Mouse (Mus musculus) embryonic facial prominence, embryonic 12.5 days (tissue): ENCODE results near the gene Arsa. TPM values are rescaled to one million over a fixed set of nuclear protein-coding genes. Genes with fewer than 3 reads are reported as not detected.
A peak's percentile ranks its signal among the peaks of the same experiment; 100 is the strongest.

Experiments
- ATAC-seq: fragments of 200-750 bp; cut with Nextera tagmentation; 2 replicates; pipeline ENCODE4 v1.8.0; 2017; ENCODE audit not compliant: insufficient number of reproducible peaks, insufficient read depth, low FRiP score, low TSS enrichment
- H3K27ac ChIP-seq: fragments of 300-500 bp; sonication (generic); 2 replicates; pipeline ENCODE4 v1.5.1; 2016; ENCODE audit warnings: mild to moderate bottlenecking
- H3K27me3 ChIP-seq: fragments of 300-500 bp; sonication (generic); 2 replicates; pipeline ENCODE4 v1.6.1; 2016; ENCODE audit warnings: mild to moderate bottlenecking, moderate library complexity
- H3K36me3 ChIP-seq: fragments of 300-500 bp; sonication (generic); 2 replicates; pipeline ENCODE4 v1.6.1; 2016; ENCODE audit warnings: mild to moderate bottlenecking
- H3K4me1 ChIP-seq: fragments of 300-500 bp; sonication (generic); 2 replicates; pipeline ENCODE4 v1.6.1; 2016
- H3K4me2 ChIP-seq: fragments of 300-500 bp; sonication (generic); replicated peaks from 2 replicates; pipeline ENCODE4 v1.6.1; 2016; ENCODE audit warnings: mild to moderate bottlenecking, moderate library complexity
- H3K4me3 ChIP-seq: fragments of 300-500 bp; sonication (generic); 2 replicates; pipeline ENCODE4 v1.5.1; 2016; ENCODE audit warnings: mild to moderate bottlenecking
- H3K9ac ChIP-seq: fragments of 300-500 bp; sonication (generic); 2 replicates; pipeline ENCODE4 v1.6.1; 2016; ENCODE audit warnings: mild to moderate bottlenecking, moderate library complexity
- H3K9me3 ChIP-seq: fragments of 300-500 bp; sonication (generic); 2 replicates; pipeline ENCODE4 v1.6.1; 2016; ENCODE audit warnings: mild to moderate bottlenecking, moderate library complexity
- WGBS: fragments of 180-500 bp; shearing (Covaris S2); methylation state at CpG from one replicate; pipeline ENCODE4 v1.1.7; 2016; 5-methylcytosine and 5-hydroxymethylcytosine counted together
- polyA plus RNA-seq: library from polyadenylated mRNA; unstranded; fragments of >200 nt; fragmentation: Nextera tagmentation; extraction: Ambion mirVana; gene quantifications from 2 replicates; pipeline ENCODE4 v1.2.1, GENCODE M21; 2016

Gene Arsa
- polyA plus RNA-seq, result 18.0 and 18.2 TPM in 2 replicates

GRCm38 (mm10) chr15:89477091-89477491 lies at the start of gene Arsa:
Gene Arsa, minus strand, starts transcription at chr15:89477425.
- ATAC-seq, result no peak
- WGBS, result 24% methylated on average over 9 of the region's 9 CpGs
- Histone ChIP-seq H3K27me3 (no peaks in the 10 kb centered on the region), H3K9me3 (peaks cover 2% of the 10 kb centered on the region; the same call in 1 of the 2 replicates), H3K4me1 (peaks cover 5% of the 10 kb centered on the region; the same call in 1 of the 2 replicates), H3K36me3 (no peaks in the 10 kb centered on the region), H3K27ac (peak within 1 kb of the TSS; percentile 67; the same call in 1 of the 2 replicates), H3K4me3 (peak within 1 kb of the TSS; percentile 59), H3K9ac (peak within 1 kb of the TSS; percentile 55), H3K4me2 (peak within 1 kb of the TSS; percentile 84)

GRCm38 (mm10) chr15:89526776-89527325 lies 49.6 kb upstream of the Arsa start:
- H3K4me3 ChIP-seq, result no peak overlapping the region
- H3K27ac ChIP-seq, result no peak overlapping the region
- no peaks in the 10 kb centered on the region for H3K9me3 ChIP-seq
- no peak overlapping the region for H3K4me2 ChIP-seq
- no peak overlapping the region for H3K9ac ChIP-seq
- H3K27me3 ChIP-seq, result peaks cover 36% of the 10 kb centered on the region
- ATAC-seq, result no peak
- peaks cover 10% of the 10 kb centered on the region for H3K4me1 ChIP-seq
- no peaks in the 10 kb centered on the region for H3K36me3 ChIP-seq
- WGBS, result 89% methylated on average over 19 of the region's 19 CpGs

DNA sequence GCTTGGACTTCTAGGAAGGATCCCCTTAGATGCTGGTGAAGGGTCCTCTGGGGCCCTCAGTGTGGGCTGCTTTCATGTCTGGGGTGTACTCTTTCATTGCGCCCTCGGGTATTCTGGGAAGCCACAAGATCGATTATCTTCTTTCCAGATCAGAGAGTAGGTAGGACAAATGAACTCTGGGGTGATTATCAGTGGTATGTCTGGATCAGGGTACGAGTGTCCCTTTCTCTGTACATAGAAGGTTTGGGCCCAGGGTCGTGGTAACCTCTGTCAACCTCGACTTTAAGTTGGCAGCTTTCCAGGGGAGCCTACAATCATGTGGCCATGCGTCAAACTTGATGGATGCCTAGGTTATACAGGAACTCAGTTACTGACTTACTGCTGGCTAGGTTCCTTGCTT lies 48.7 kb upstream of the Arsa start:
- H3K9me3 ChIP-seq, result no peaks in the 10 kb centered on the region
- no peak overlapping the region for H3K4me3 ChIP-seq
- H3K4me1 ChIP-seq, result peaks cover 10% of the 10 kb centered on the region
- no peak overlapping the region for H3K4me2 ChIP-seq
- H3K36me3 ChIP-seq, result no peaks in the 10 kb centered on the region
- no peak overlapping the region for H3K9ac ChIP-seq
- ATAC-seq, result no peak
- peaks cover 43% of the 10 kb centered on the region for H3K27me3 ChIP-seq
- 80% methylated on average over 7 of the region's 7 CpGs for WGBS
- no peak overlapping the region for H3K27ac ChIP-seq

GRCm38 (mm10) chr15:89525464-89525863 lies 48.2 kb upstream of the Arsa start:
- H3K27me3 ChIP-seq, result peaks cover 43% of the 10 kb centered on the region
- no peaks in the 10 kb centered on the region for H3K36me3 ChIP-seq
- H3K4me2 ChIP-seq, result no peak overlapping the region
- no peak overlapping the region for H3K4me3 ChIP-seq
- H3K9me3 ChIP-seq, result no peaks in the 10 kb centered on the region
- no peak overlapping the region for H3K27ac ChIP-seq
- 93% methylated on average over 8 of the region's 8 CpGs for WGBS
- no peak for ATAC-seq
- H3K4me1 ChIP-seq, result peaks cover 10% of the 10 kb centered on the region
- no peak overlapping the region for H3K9ac ChIP-seq

DNA sequence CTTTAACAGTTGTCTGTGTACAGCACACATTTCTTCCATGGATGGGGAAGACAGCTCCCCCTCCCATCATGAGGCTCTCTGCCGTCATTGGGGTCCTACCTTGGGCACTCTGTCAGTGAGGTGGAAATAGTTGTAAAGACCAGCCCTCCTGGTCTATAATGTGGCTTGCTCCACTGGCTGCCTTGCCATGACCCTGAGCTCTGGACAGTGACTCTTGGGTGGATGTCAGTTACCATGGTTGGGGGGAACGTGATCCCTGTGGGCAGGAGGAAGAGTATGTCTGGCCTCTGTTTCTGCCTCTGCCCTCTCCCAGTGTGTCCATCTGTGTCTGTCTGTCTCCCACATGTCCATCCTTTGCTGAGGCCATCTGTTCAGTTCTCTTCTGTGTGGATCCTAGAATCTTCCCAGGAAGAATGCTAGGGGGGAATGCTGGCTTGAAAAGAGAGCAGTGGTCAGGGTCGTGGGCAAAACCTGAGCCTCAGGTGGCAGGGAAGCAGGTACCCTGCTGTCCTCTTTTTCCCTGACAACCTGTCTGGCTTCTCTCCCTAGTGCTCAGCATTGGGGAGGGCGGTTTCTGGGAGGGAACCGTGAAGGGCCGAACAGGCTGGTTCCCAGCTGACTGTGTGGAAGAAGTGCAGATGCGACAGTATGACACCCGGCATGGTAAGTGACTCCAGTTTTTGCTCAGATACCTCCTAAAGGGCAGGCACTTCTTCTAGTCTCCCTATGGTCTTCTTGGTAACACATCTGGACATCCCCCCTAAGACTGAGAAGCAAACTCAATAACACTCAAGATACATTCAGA lies 47.6 kb upstream of the Arsa start:
- peak overlapping the region; percentile 74; the same call in 1 of the 2 replicates for H3K9ac ChIP-seq
- H3K4me1 ChIP-seq, result peaks cover 10% of the 10 kb centered on the region
- no peaks in the 10 kb centered on the region for H3K36me3 ChIP-seq
- no peak for ATAC-seq
- H3K27ac ChIP-seq, result no peak overlapping the region
- H3K4me2 ChIP-seq, result peak overlapping the region; percentile 96
- H3K27me3 ChIP-seq, result peaks cover 43% of the 10 kb centered on the region
- H3K9me3 ChIP-seq, result no peaks in the 10 kb centered on the region
- 67% methylated on average over 8 of the region's 8 CpGs for WGBS
- peak overlapping the region; percentile 71 for H3K4me3 ChIP-seq

DNA sequence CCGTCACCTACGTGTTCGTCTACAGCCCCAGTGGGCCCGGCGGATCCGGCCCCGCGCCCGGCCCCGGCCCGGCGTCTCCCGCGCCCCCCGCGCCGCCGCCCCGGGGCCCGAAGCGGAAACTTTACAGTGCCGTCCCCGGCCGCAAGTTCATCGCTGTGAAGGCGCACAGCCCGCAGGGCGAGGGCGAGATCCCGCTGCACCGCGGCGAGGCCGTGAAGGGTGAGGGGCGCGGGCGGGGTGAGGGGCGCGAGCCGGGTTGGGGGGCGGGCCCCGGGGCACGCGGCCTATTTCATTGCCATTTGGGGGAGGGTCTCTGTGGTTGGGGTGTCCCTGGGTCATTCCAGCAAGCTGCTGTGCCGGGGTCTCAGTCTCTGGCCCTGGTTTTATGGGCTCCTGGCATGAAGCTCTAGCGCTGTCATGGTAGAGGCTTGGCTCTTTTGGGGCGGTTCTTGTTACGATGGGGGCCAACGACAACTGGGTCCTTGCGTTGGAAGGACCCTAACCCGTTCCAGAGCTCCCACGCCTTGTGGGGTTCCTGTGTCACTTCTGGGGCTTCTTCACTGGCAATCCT lies 46.9 kb upstream of the Arsa start:
- Histone ChIP-seq H3K4me2 (peak overlapping the region; percentile 96), H3K27ac (no peak overlapping the region), H3K4me1 (peaks cover 10% of the 10 kb centered on the region), H3K9me3 (no peaks in the 10 kb centered on the region), H3K36me3 (no peaks in the 10 kb centered on the region), H3K4me3 (peak overlapping the region; percentile 71), H3K27me3 (peaks cover 43% of the 10 kb centered on the region), H3K9ac (peak overlapping the region; percentile 74)
- ATAC-seq, result no peak
- WGBS, result 3% methylated on average over 40 of the region's 52 CpGs

DNA sequence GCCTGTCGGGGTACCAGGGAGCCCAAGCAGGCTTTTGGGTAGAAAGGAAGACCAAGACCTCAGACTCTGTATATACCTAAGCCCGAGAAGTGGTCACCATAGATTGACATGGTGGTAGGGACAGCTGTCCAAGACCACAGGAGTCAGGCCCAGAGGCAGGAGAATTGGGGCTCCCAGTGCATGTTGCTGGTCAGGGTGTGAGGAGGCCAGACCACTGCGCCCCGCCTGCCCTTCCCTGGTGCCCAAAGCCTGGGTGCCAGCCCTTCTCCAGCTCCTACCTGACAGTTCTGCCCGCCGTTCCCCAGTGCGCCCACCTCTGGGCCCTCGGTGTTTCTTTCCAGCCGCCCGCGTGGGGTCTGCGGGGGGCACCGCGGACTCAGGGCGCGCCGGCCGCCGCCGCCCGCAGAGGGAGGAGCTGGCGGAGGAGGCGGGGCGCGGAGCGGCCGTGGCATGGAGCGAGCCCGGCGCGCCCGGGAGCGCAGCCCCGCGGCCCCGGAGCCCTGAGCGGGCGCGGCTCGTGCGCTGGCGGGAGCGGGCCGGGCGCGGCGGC lies 46.1 kb upstream of the Arsa start:
- H3K4me2 ChIP-seq, result peak overlapping the region; percentile 96
- peaks cover 10% of the 10 kb centered on the region for H3K4me1 ChIP-seq
- peak overlapping the region; percentile 44; the same call in 1 of the 2 replicates for H3K9ac ChIP-seq
- no peak overlapping the region for H3K27ac ChIP-seq
- no peaks in the 10 kb centered on the region for H3K9me3 ChIP-seq
- peaks cover 43% of the 10 kb centered on the region for H3K27me3 ChIP-seq
- H3K4me3 ChIP-seq, result peak overlapping the region; percentile 41
- ATAC-seq, result peak; percentile 39
- WGBS, result 7% methylated on average over 33 of the region's 47 CpGs
- no peaks in the 10 kb centered on the region for H3K36me3 ChIP-seq

DNA sequence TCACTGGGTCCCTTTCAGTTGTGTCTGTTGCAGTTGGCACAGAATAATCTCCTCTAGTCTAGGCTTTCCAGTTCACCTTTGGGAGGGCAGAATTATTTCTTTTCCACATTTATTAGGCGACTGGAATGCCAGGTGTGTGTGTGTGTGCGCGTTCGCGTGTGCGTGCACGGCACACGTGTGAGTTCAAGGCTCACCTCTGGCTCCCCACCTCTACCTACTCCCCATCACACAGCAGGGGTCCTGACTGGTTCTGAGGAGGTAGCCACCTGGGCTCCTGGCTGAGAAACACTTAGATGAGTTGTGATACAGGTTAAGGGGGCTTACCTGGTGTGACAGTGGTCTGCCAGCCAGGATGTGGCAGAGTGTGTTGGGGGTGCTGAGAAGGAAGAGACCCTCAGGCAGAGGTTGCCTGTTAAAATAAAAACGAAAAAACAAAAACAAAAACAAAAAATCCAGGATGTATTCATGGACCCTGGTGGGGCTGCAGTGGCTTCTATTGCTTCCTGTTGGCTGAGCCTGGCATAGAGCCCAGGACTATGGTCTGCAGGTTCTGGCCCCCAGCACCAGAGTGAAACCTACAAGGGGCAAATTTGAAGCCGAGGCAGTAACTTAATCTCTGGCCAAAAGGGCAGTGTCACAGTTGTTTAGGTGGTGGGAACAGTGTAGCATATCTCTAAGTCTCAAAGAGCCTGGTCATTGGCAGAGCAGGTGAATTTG lies 45.5 kb upstream of the Arsa start:
- Histone ChIP-seq H3K9ac (no peak overlapping the region), H3K4me3 (peak overlapping the region; percentile 41; the same call in 1 of the 2 replicates), H3K4me1 (peaks cover 10% of the 10 kb centered on the region), H3K4me2 (peak overlapping the region; percentile 96), H3K36me3 (no peaks in the 10 kb centered on the region), H3K27me3 (peaks cover 43% of the 10 kb centered on the region), H3K27ac (no peak overlapping the region), H3K9me3 (no peaks in the 10 kb centered on the region)
- 82% methylated on average over 10 of the region's 10 CpGs for WGBS
- no peak for ATAC-seq

- Histone ChIP-seq H3K4me1 (peaks cover 10% of the 10 kb centered on the region), H3K36me3 (no peaks in the 10 kb centered on the region), H3K9me3 (no peaks in the 10 kb centered on the region), H3K4me3 (no peak overlapping the region), H3K27ac (no peak overlapping the region), H3K27me3 (peaks cover 43% of the 10 kb centered on the region), H3K9ac (no peak overlapping the region), H3K4me2 (no peak overlapping the region)
- WGBS, result 72% methylated on average over 7 of the region's 7 CpGs
- ATAC-seq, result no peak
Observed at GRCm38 (mm10) chr15:89521951-89522350, 44.7 kb upstream of the Arsa start.

- H3K4me1 ChIP-seq, result no peaks in the 10 kb centered on the region
- H3K27ac ChIP-seq, result no peak overlapping the region
- H3K36me3 ChIP-seq, result no peaks in the 10 kb centered on the region
- H3K4me2 ChIP-seq, result no peak overlapping the region
- no peaks in the 10 kb centered on the region for H3K9me3 ChIP-seq
- no peak overlapping the region for H3K4me3 ChIP-seq
- H3K27me3 ChIP-seq, result no peaks in the 10 kb centered on the region
- no peak for ATAC-seq
- WGBS, result 77% methylated on average over 4 of the region's 4 CpGs
- no peak overlapping the region for H3K9ac ChIP-seq
Observed at GRCm38 (mm10) chr15:89512679-89513078, 35.5 kb upstream of the Arsa start.

GRCm38 (mm10) chr15:89507751-89508150 lies 30.5 kb upstream of the Arsa start:
- Histone ChIP-seq H3K27me3 (no peaks in the 10 kb centered on the region), H3K4me3 (no peak overlapping the region), H3K27ac (no peak overlapping the region), H3K4me1 (no peaks in the 10 kb centered on the region), H3K9me3 (no peaks in the 10 kb centered on the region), H3K9ac (no peak overlapping the region), H3K4me2 (no peak overlapping the region), H3K36me3 (peaks cover 14% of the 10 kb centered on the region)
- WGBS, result 88% methylated on average over 8 of the region's 8 CpGs
- ATAC-seq, result no peak
